Mouse (Mus musculus) embryonic fibroblast, embryonic 13.5 days (primary cell): ENCODE data around the gene Mip.

ENCODE experiments used
- CTCF ChIP-seq: IDR thresholded peaks from 2 replicates; pipeline ENCODE4 v1.5.1; 2011; ENCODE audit warnings: mild to moderate bottlenecking, control low read depth, low read length, moderate library complexity, borderline replicate concordance; ENCODE audit not compliant: insufficient read depth
- POLR2A ChIP-seq: IDR thresholded peaks from 2 replicates; pipeline ENCODE4 v1.6.1; 2011; ENCODE audit warnings: low read depth, mild to moderate bottlenecking, control low read depth, low read length, moderate library complexity

DNA sequence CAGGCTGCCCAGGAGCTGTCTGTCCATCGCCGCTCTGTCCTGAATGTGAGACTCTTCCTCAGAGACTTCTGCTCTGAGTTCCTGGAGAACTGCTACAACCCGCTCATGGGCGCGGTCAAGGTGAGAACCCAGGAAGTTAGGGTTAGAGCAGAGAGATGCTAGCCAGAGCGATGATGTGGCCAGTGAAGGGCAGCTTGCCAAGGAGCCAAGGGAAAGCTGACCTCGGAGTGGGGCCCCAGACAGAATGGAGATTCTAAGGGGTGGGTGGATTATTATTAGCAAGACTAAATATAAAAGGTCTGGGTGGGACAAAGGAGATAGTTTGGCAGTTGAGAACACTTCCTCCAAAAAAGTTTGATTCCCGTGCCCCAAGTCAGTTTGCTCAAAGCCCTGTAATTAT, 17.6 kb downstream of the Mip start:
- no peak for TF ChIP-seq CTCF
- no peak for TF ChIP-seq POLR2A
